Mouse (Mus musculus) monocyte, adult 5-6 weeks (primary cell): ENCODE results near the gene Tmem56. TPM values are rescaled to one million over a fixed set of nuclear protein-coding genes. Genes with fewer than 3 reads are reported as not detected.

Experiments used
- ATAC-seq: fragments of 153-309, 156-312 bp; replicated peaks from 2 replicates; pipeline ENCODE4 v1.8.0; 2017; ENCODE audit warnings: mild to moderate bottlenecking; ENCODE audit not compliant: low TSS enrichment, insufficient number of reproducible peaks, severe bottlenecking, poor library complexity, low FRiP score
- total RNA-seq: library from RNA; stranded (forward); fragments of 200-1000, 200-491, 200-594 nt; gene quantifications from 3 replicates; pipeline ENCODE4 v1.2.3, GENCODE M21; 2017

The Tmem56 gene
- total RNA-seq, 1 experiment from 2014 or later, result 1.0 TPM

- ATAC-seq, result no peak
Observed at GRCm38 (mm10) chr3:121250576-121251433, 32.1 kb downstream of the Tmem56 start.

- no peak for ATAC-seq
Observed at GRCm38 (mm10) chr3:121250048-121250447, 32.9 kb downstream of the Tmem56 start.

- ATAC-seq, result peak; percentile 87; the same call in 1 of the 2 replicates
Observed at GRCm38 (mm10) chr3:121242941-121243340, 40.0 kb downstream of the Tmem56 start.

GRCm38 (mm10) chr3:121242111-121242936 lies 40.6 kb downstream of the Tmem56 start:
- ATAC-seq, result no peak

- no peak for ATAC-seq
Observed at GRCm38 (mm10) chr3:121240362-121241040, 42.4 kb downstream of the Tmem56 start.

- no peak for ATAC-seq
Observed at GRCm38 (mm10) chr3:121239096-121239495, 43.8 kb downstream of the Tmem56 start.

- no peak for ATAC-seq
Observed at GRCm38 (mm10) chr3:121224763-121225162, 58.1 kb downstream of the Tmem56 start.

GRCm38 (mm10) chr3:121224185-121224584 lies 58.7 kb downstream of the Tmem56 start:
- no peak for ATAC-seq

- ATAC-seq, result no peak
Observed at GRCm38 (mm10) chr3:121221987-121222386, 60.9 kb downstream of the Tmem56 start.

GRCm38 (mm10) chr3:121217011-121217410 lies 65.9 kb downstream of the Tmem56 start:
- ATAC-seq, result no peak

- no peak for ATAC-seq
Observed at GRCm38 (mm10) chr3:121213501-121213900, 69.4 kb downstream of the Tmem56 start.

- no peak for ATAC-seq
Observed at GRCm38 (mm10) chr3:121212156-121212555, 70.7 kb downstream of the Tmem56 start.

- ATAC-seq, result no peak
Observed at GRCm38 (mm10) chr3:121208994-121209393, 73.9 kb downstream of the Tmem56 start.

- ATAC-seq, result no peak
Observed at GRCm38 (mm10) chr3:121206202-121206882, 76.6 kb downstream of the Tmem56 start.

- no peak for ATAC-seq
Observed at GRCm38 (mm10) chr3:121202638-121203037, 80.3 kb downstream of the Tmem56 start.

GRCm38 (mm10) chr3:121201012-121201747 lies 81.7 kb downstream of the Tmem56 start:
- ATAC-seq, result no peak

GRCm38 (mm10) chr3:121189199-121189598 lies 93.7 kb downstream of the Tmem56 start:
- no peak for ATAC-seq

GRCm38 (mm10) chr3:121187510-121187909 lies 95.4 kb downstream of the Tmem56 start:
- no peak for ATAC-seq
